Mouse (Mus musculus): Measurements from ENCODE around the gene Brip1. TPM values are rescaled to one million over a fixed set of nuclear protein-coding genes. Genes with fewer than 3 reads are reported as not detected.

Brip1 gene
- polyA plus RNA-seq, 1 experiment from 2014 or later: 7.7 TPM

Other genes with a start within 250 kb of the Brip1 start
- gene Ints2, start 56.4 kb upstream of the Brip1 start, polyA plus RNA-seq (2016; fragmentation: Nextera tagmentation; extraction: Ambion mirVana): 23.7 and 31.5 TPM in 2 replicates
- gene Med13, start 156.4 kb upstream of the Brip1 start, polyA plus RNA-seq (2016; fragmentation: Nextera tagmentation; extraction: Ambion mirVana): 4.1 and 7.5 TPM in 2 replicates

All from heart, embryonic 10.5 days (tissue).